Mouse (Mus musculus): Measurements from ENCODE around the gene Pi4kb. TPM values are rescaled to one million over a fixed set of nuclear protein-coding genes. Genes with fewer than 3 reads are reported as not detected.

Gene Pi4kb
- polyA plus RNA-seq, 1 experiment: 11.3 TPM

DNA sequence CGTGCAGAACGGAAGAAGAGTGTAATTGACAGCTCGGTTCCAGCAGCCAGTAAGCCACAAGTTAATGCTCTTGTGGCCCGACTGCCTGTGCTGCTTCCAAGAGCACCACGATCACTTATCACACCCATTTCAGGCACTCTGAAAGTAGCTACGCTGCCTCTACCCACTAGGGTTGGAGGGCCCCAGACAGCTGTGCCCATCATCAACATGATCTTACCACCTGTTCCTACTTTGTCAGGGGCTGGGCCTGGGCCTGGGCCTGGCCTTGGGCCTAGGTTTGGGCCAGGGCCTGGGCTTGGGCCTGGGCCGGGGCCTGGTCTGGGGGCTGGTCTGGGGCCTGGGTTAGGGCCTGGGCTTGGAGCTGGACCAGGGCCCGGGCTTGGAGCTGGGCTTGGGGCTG is 16.2 kb upstream of the Pi4kb start:
- no peak overlapping the region for H3K4me3 ChIP-seq (ENCODE audit: low read depth, low read length)
- H3K4me1 ChIP-seq (ENCODE audit: control insufficient read depth, insufficient read depth, low read length): peaks cover 3% of the 10 kb centered on the region
- TF ChIP-seq CTCF (IDR thresholded peaks at IDR 0.05; ENCODE audit: low read depth, low read length): no peak
- TF ChIP-seq POLR2A (IDR thresholded peaks at IDR 0.05; ENCODE audit: insufficient read depth, low read length): no peak
- no peak for TF ChIP-seq EP300 (IDR thresholded peaks at IDR 0.05; ENCODE audit: insufficient read depth, low read depth, low read length)
- no peak overlapping the region for H3K9ac ChIP-seq (ENCODE audit: low read depth, poor library complexity, severe bottlenecking)
- H3K27ac ChIP-seq (ENCODE audit: insufficient read depth, low read length): no peak overlapping the region
- H3K36me3 ChIP-seq (ENCODE audit: control insufficient read depth, insufficient read depth, low read length, poor library complexity, severe bottlenecking): peaks cover 31% of the 10 kb centered on the region
- H3K9me3 ChIP-seq (replicated peaks; ENCODE audit: control insufficient read depth, insufficient read depth, low read length, poor library complexity, severe bottlenecking): no peaks in the 10 kb centered on the region
- H3K27me3 ChIP-seq (ENCODE audit: control insufficient read depth, insufficient read depth, low read length, poor library complexity, severe bottlenecking): no peaks in the 10 kb centered on the region

- H3K27me3 ChIP-seq (ENCODE audit: control insufficient read depth, insufficient read depth, low read length, poor library complexity, severe bottlenecking): no peaks in the 10 kb centered on the region
- H3K27ac ChIP-seq (ENCODE audit: insufficient read depth, low read length): peak overlapping the region; percentile 73
- peaks cover 31% of the 10 kb centered on the region for H3K36me3 ChIP-seq (ENCODE audit: control insufficient read depth, insufficient read depth, low read length, poor library complexity, severe bottlenecking)
- no peaks in the 10 kb centered on the region for H3K9me3 ChIP-seq (replicated peaks; ENCODE audit: control insufficient read depth, insufficient read depth, low read length, poor library complexity, severe bottlenecking)
- TF ChIP-seq CTCF (IDR thresholded peaks at IDR 0.05; ENCODE audit: low read depth, low read length) (no peak), POLR2A (IDR thresholded peaks at IDR 0.05; ENCODE audit: insufficient read depth, low read length) (no peak), EP300 (IDR thresholded peaks at IDR 0.05; ENCODE audit: insufficient read depth, low read depth, low read length) (peak; percentile 79; the same call in 1 of the 2 replicates)
- no peak overlapping the region for H3K9ac ChIP-seq (ENCODE audit: low read depth, poor library complexity, severe bottlenecking)
- H3K4me3 ChIP-seq (ENCODE audit: low read depth, low read length): no peak overlapping the region
- H3K4me1 ChIP-seq (ENCODE audit: control insufficient read depth, insufficient read depth, low read length): peaks cover 3% of the 10 kb centered on the region
These were observed 14.7 kb upstream of the Pi4kb start for GRCm38 (mm10) chr3:94959871-94960270.

DNA sequence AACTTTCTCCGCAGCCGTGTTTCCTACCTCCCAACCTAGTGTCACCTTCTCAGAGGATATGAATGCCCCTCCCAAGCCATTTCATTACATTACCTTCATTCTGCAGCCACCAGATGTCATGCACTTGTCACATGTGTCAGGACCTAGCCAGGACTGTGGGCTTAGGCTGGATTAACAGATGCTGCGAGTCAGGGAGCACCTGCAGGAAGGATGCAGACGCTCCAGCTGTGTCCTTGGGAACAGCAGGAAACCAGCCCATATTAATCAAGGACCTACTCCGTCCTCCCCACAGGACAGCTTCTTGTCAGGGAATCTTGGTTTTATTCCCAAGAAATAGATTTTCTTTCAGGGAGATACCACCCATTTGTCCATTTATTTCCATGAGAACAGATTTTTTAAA is 14.2 kb upstream of the Pi4kb start:
- H3K4me1 ChIP-seq (ENCODE audit: control insufficient read depth, insufficient read depth, low read length): peaks cover 3% of the 10 kb centered on the region

DNA sequence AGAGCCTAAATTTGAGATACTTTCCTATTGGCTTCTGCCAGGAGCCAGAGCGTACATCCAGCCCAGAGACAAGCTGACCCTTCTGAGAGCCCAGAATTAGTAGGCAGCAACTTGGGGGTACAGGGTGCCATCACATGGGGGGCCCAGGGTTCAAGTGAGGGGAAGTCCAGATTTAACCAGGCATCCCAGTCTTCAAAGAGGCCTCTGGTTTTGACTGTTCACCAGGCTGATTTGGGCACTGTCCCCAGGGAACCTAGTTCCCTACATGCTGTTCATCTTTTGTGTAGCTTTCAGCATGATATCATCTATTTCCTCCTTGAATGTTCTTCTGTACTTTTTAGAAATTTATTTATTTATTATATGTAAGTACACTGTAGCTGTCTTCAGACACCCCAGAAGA is 9.5 kb upstream of the Pi4kb start:
- H3K9me3 ChIP-seq (replicated peaks; ENCODE audit: control insufficient read depth, insufficient read depth, low read length, poor library complexity, severe bottlenecking): no peaks in the 10 kb centered on the region
- H3K9ac ChIP-seq (ENCODE audit: low read depth, poor library complexity, severe bottlenecking): no peak overlapping the region
- no peak overlapping the region for H3K27ac ChIP-seq (ENCODE audit: insufficient read depth, low read length)
- no peaks in the 10 kb centered on the region for H3K27me3 ChIP-seq (ENCODE audit: control insufficient read depth, insufficient read depth, low read length, poor library complexity, severe bottlenecking)
- H3K4me1 ChIP-seq (ENCODE audit: control insufficient read depth, insufficient read depth, low read length): peaks cover 3% of the 10 kb centered on the region
- H3K4me3 ChIP-seq (ENCODE audit: low read depth, low read length): no peak overlapping the region
- no peaks in the 10 kb centered on the region for H3K36me3 ChIP-seq (ENCODE audit: control insufficient read depth, insufficient read depth, low read length, poor library complexity, severe bottlenecking)
- TF ChIP-seq POLR2A (IDR thresholded peaks at IDR 0.05; ENCODE audit: insufficient read depth, low read length): no peak
- TF ChIP-seq EP300 (IDR thresholded peaks at IDR 0.05; ENCODE audit: insufficient read depth, low read depth, low read length): no peak
- TF ChIP-seq CTCF (IDR thresholded peaks at IDR 0.05; ENCODE audit: low read depth, low read length): no peak

More for the DNA sequence above, 14.2 kb upstream of the Pi4kb start:
- peaks cover 31% of the 10 kb centered on the region for H3K36me3 ChIP-seq (ENCODE audit: control insufficient read depth, insufficient read depth, low read length, poor library complexity, severe bottlenecking)
- H3K27me3 ChIP-seq (ENCODE audit: control insufficient read depth, insufficient read depth, low read length, poor library complexity, severe bottlenecking): no peaks in the 10 kb centered on the region
- H3K9ac ChIP-seq (ENCODE audit: low read depth, poor library complexity, severe bottlenecking): no peak overlapping the region
- TF ChIP-seq EP300 (IDR thresholded peaks at IDR 0.05; ENCODE audit: insufficient read depth, low read depth, low read length): peak; percentile 62; the same call in 1 of the 2 replicates
- TF ChIP-seq POLR2A (IDR thresholded peaks at IDR 0.05; ENCODE audit: insufficient read depth, low read length): no peak
- no peaks in the 10 kb centered on the region for H3K9me3 ChIP-seq (replicated peaks; ENCODE audit: control insufficient read depth, insufficient read depth, low read length, poor library complexity, severe bottlenecking)
- no peak overlapping the region for H3K4me3 ChIP-seq (ENCODE audit: low read depth, low read length)
- peak overlapping the region; percentile 73 for H3K27ac ChIP-seq (ENCODE audit: insufficient read depth, low read length)

DNA sequence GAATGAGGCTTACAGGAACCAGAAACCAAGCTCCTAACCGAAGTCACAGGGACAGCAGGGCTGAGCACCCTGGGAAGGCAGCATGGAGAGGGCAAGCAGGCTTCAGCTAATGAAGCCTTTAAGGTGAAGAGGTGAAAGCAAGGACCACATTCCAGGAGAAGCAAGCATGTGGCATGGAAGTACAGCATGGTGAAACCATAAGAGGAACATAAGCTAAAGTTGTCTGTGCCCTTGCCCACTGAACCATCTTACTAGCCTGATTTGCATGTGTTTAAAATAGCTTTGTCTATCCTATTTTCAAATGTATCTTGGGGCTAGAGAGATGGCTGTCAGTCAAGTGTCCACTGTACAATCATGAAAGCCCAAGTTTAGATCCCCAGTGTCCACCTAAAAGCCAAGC is 8.7 kb upstream of the Pi4kb start:
- Histone ChIP-seq H3K9ac (ENCODE audit: low read depth, poor library complexity, severe bottlenecking) (no peak overlapping the region), H3K4me1 (ENCODE audit: control insufficient read depth, insufficient read depth, low read length) (peaks cover 3% of the 10 kb centered on the region), H3K9me3 (replicated peaks; ENCODE audit: control insufficient read depth, insufficient read depth, low read length, poor library complexity, severe bottlenecking) (no peaks in the 10 kb centered on the region), H3K27ac (ENCODE audit: insufficient read depth, low read length) (no peak overlapping the region), H3K27me3 (ENCODE audit: control insufficient read depth, insufficient read depth, low read length, poor library complexity, severe bottlenecking) (no peaks in the 10 kb centered on the region), H3K4me3 (ENCODE audit: low read depth, low read length) (no peak overlapping the region), H3K36me3 (ENCODE audit: control insufficient read depth, insufficient read depth, low read length, poor library complexity, severe bottlenecking) (no peaks in the 10 kb centered on the region)
- no peak for TF ChIP-seq CTCF (IDR thresholded peaks at IDR 0.05; ENCODE audit: low read depth, low read length)
- TF ChIP-seq POLR2A (IDR thresholded peaks at IDR 0.05; ENCODE audit: insufficient read depth, low read length): no peak
- no peak for TF ChIP-seq EP300 (IDR thresholded peaks at IDR 0.05; ENCODE audit: insufficient read depth, low read depth, low read length)

DNA sequence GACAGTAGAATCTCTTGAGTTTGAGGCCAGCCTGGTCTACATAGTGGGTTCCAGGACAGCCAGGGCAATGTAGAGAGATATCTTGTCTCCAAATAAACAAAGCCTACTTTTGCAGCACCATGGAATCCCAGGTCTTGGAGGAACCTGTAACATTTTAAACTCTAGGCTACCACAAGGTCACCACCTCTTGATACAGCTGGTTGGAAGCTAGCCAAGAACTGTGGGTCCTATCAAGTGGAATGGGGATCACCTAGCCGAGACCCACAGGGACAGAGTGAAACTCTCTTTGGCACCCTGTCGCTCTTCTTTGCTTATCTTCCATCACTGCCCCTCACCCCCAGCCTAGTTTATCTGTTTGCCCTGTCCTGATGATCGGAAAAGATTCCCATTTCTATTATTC is 2.0 kb upstream of the Pi4kb start:
- Histone ChIP-seq H3K4me1 (ENCODE audit: control insufficient read depth, insufficient read depth, low read length) (no peaks in the 10 kb centered on the region), H3K4me3 (ENCODE audit: low read depth, low read length) (no peak overlapping the region), H3K9ac (ENCODE audit: low read depth, poor library complexity, severe bottlenecking) (no peak overlapping the region), H3K9me3 (replicated peaks; ENCODE audit: control insufficient read depth, insufficient read depth, low read length, poor library complexity, severe bottlenecking) (no peaks in the 10 kb centered on the region), H3K27ac (ENCODE audit: insufficient read depth, low read length) (no peak overlapping the region), H3K36me3 (ENCODE audit: control insufficient read depth, insufficient read depth, low read length, poor library complexity, severe bottlenecking) (no peaks in the 10 kb centered on the region), H3K27me3 (ENCODE audit: control insufficient read depth, insufficient read depth, low read length, poor library complexity, severe bottlenecking) (no peaks in the 10 kb centered on the region)
- TF ChIP-seq EP300 (IDR thresholded peaks at IDR 0.05; ENCODE audit: insufficient read depth, low read depth, low read length): no peak
- TF ChIP-seq POLR2A (IDR thresholded peaks at IDR 0.05; ENCODE audit: insufficient read depth, low read length): no peak
- no peak for TF ChIP-seq CTCF (IDR thresholded peaks at IDR 0.05; ENCODE audit: low read depth, low read length)

Measured in ES-Bruce4 (cell line).